Mouse (Mus musculus) forelimb bud, embryonic 11.5 days (tissue): Measurements from ENCODE around the gene Fam208b.

Experiments used
- DNase-seq: peaks from one replicate; pipeline ENCODE4 v3.0.0-alpha.2; 2012; ENCODE audit warnings: low read depth, low spot score

The Fam208b gene

DNA sequence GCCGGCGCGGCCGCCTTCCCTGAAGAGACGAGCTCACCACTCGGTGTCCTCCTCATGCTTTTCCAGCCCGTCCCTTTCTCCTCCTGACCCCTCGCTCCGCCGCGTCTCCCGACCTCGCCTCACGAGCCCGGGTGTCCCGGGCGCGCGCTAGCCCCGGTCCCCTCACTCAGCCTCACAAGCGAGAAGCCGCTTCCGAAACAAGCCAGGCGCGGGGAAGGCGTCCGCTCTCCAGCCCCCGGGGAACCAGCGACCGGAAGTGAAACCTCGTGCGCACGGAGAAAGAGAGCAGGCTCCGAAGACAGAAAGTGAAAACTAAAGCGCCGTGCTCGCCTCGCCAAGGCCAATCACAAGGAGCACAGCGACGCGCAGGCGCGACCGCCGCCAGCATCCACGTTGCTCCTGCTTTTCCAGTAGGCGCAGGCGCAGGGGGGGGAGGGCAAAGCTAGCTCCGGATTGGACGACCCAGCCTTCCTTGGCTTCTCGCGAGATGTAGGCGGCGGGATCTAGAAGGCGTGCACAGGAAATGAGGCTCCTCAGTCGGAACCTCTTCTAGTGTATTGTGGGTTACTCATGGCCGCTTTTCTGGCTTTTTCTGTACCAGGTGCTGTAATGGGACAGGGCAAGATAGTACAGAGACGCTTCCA, at the start of gene Fam208b:
TSS of gene Fam208b (minus strand) at position 314 of the 644 bp plus-strand sequence.
- peak; percentile 98 for DNase-seq

- no peak for DNase-seq
Measured at GRCm38 (mm10) chr13:3659163-3660160, 48.6 kb upstream of the Fam208b start.

- DNase-seq: no peak
Measured at GRCm38 (mm10) chr13:3654432-3654831, 43.5 kb upstream of the Fam208b start.

- no peak for DNase-seq
Measured at GRCm38 (mm10) chr13:3650569-3650968, 39.7 kb upstream of the Fam208b start.

- no peak for DNase-seq
Measured at GRCm38 (mm10) chr13:3646566-3646965, 35.7 kb upstream of the Fam208b start.

DNA sequence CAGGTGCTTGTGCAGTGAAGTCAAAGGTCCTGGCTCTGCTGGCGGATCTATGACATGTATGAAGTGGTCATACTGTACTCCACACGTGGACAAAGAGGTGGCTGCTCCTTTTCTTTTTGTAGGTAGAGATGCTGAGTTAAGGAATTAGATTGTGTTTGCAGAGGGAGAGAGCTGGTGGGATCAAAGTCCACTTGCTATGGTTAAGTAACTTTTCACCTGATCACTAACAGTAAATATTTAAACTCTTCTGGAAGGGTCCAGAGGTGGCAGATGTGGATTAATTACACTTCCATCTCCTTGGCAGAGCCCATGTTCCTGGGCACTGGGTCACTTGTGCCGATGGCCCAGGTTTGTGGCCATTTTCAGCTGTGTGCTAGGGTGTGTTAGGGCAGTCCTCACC, 35.0 kb upstream of the Fam208b start:
- no peak for DNase-seq

GRCm38 (mm10) chr13:3644871-3645270, 34.0 kb upstream of the Fam208b start:
- DNase-seq: no peak

- DNase-seq: no peak
Measured at GRCm38 (mm10) chr13:3642538-3642937, 31.6 kb upstream of the Fam208b start.

GRCm38 (mm10) chr13:3642049-3642448, 31.1 kb upstream of the Fam208b start:
- peak; percentile 40 for DNase-seq

GRCm38 (mm10) chr13:3636797-3637196, 25.9 kb upstream of the Fam208b start:
- no peak for DNase-seq

- no peak for DNase-seq
Measured at GRCm38 (mm10) chr13:3635076-3635475, 24.2 kb upstream of the Fam208b start.

GRCm38 (mm10) chr13:3633895-3634811, 23.2 kb upstream of the Fam208b start, which contains the start of gene Asb13:
Asb13 (plus strand) TSS chr13:3634032.
- peak; percentile 79 for DNase-seq

DNA sequence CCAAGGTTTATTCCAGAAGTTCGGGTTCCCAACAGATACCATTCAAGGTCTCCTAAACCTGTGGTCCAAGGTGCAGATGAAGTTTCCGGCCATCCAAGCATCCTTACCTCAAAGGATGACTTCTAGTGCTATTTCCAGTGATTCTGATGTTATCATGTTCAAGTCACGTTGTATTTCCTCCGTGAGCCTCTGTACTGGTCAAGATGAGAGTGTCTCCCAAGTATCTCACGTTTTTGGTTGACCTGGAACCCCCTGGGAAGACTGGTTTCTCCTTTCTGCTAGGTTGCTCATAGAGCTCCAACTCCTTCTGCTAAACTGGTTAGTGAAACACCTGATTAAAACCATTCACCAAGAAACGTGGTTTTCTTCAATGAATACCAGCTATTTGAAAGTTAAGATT, 22.2 kb upstream of the Fam208b start:
- DNase-seq: no peak

DNA sequence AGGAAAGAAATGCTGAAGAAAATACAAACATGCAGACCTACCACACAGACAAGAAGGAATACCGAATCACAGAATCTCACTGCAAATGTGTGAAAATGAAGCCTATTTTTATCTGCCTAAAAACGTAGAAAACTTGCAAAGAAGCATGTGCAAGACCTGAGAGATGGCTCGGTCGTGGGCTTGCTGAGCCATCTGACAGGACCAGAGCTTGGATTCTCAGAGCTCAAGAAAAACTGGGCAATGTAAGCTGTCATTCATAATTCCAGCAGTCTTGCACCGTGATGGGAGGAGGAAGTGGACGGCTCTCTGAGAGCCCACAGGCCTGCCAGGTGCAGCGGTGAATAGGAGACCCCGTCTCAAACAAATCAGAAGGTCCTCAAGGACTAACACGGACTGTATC, 21.6 kb upstream of the Fam208b start:
- no peak for DNase-seq

DNA sequence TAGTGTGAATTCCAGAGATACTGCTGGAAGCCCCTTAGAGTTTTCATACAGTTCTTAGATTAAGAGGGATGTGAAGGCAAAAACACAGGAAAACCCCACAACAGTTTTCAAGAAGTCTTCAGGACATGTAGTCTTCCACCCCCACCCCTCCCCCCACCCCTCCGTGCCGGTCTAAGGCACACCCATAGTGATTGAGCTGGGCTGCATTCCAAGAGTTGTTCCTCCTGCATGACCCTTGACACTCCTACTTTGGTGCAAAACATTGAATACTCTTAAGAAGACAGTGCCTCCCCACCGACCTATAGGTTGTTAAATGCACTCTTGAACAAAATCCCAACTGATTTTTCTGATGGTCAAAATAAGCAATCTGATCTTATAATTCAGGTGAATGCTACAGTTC, 17.2 kb upstream of the Fam208b start:
- no peak for DNase-seq

DNA sequence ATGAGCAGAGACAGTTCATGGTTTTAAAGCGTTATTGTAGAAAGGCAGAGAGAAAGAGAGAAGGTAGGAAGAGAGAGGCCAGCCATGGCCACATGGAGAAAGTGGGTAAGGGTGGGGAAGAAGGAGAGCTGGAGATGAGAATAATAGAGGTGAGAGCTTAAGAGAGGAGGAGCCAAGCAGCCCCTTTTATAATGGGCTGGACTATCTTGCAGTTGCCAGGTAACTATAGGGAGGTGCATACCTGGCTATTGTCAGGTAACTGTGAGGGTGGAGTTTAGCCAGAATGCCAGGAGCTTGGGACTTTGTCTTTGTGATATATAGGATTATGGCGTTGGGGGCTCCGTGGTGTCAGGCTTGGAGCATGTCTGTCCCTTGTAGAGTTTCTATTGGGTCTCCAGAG, 16.2 kb upstream of the Fam208b start:
- no peak for DNase-seq

- peak; percentile 31 for DNase-seq
Measured at GRCm38 (mm10) chr13:3610118-3610794, 652 bp downstream of the Fam208b start.

DNA sequence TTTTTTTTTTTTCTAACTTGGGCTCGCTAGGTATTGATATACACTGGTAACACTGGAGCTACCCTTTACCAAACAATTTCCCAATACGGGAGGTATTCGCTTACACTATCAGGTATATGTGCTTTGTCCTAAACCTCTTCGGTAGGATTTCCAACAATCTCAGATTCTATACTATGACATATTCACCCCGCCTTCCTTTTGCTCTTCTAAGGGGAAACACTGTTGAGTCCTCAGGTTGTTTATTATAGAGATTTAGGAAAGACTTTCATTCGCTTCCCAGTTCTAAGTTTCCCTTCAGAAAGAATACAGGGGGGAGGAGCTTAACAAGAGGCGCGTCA, 1.2 kb downstream of the Fam208b start:
- DNase-seq: no peak

GRCm38 (mm10) chr13:3596232-3596631, 14.7 kb downstream of the Fam208b start:
- DNase-seq: no peak

GRCm38 (mm10) chr13:3594311-3594710, 16.6 kb downstream of the Fam208b start:
- no peak for DNase-seq

- DNase-seq: no peak
Measured at GRCm38 (mm10) chr13:3590789-3591188, 20.1 kb downstream of the Fam208b start.
